Mouse (Mus musculus) B cell, adult 2 months (primary cell): ENCODE results near the gene Entpd2.
"Not testable (repeated sequence)": the region's sequence is repeated elsewhere in the genome, so short reads cannot be mapped to it uniquely, and the experiment has no call there.

Source experiments
- DNase-seq, 2 experiments: peaks; one replicate each; pipeline ENCODE4 v3.0.0; 2022

Gene Entpd2

GRCm38 (mm10) chr2:25394281-25395221 lies 1.1 kb upstream of the Entpd2 start:
- DNase-seq: no peak

GRCm38 (mm10) chr2:25396597-25396983 lies 916 bp downstream of the Entpd2 start:
- DNase-seq: no peak

GRCm38 (mm10) chr2:25397010-25397409 lies 1.3 kb downstream of the Entpd2 start:
- DNase-seq: no peak

GRCm38 (mm10) chr2:25398065-25398464 lies 2.4 kb downstream of the Entpd2 start:
- DNase-seq: no peak

GRCm38 (mm10) chr2:25399051-25399450 lies 3.4 kb downstream of the Entpd2 start, which contains the start of gene Npdc1:
TSS of gene Npdc1 (plus strand) at chr2:25399351.
- no peak for DNase-seq

GRCm38 (mm10) chr2:25400291-25400690 lies 4.6 kb downstream of the Entpd2 start:
- DNase-seq: no peak

- peak in 1 of 2 experiments; percentile 20 for DNase-seq
These were observed 5.1 kb downstream of the Entpd2 start for GRCm38 (mm10) chr2:25400764-25401163.

- peak; percentile 90 to 92 for DNase-seq
These were observed 6.8 kb downstream of the Entpd2 start for GRCm38 (mm10) chr2:25402377-25402971.

- peak in 1 of 2 experiments; percentile 15 for DNase-seq
These were observed 7.4 kb downstream of the Entpd2 start for GRCm38 (mm10) chr2:25402972-25403601.

GRCm38 (mm10) chr2:25403994-25404393 lies 8.3 kb downstream of the Entpd2 start:
- DNase-seq: no peak

- no peak for DNase-seq
These were observed 13.2 kb downstream of the Entpd2 start for GRCm38 (mm10) chr2:25408908-25409307.

GRCm38 (mm10) chr2:25413436-25413835 lies 17.8 kb downstream of the Entpd2 start:
- DNase-seq: not testable (repeated sequence)

- DNase-seq: no peak
These were observed 21.8 kb downstream of the Entpd2 start for GRCm38 (mm10) chr2:25417426-25417825.

GRCm38 (mm10) chr2:25421896-25422295 lies 26.2 kb downstream of the Entpd2 start:
- peak; percentile 65 to 67 for DNase-seq

- DNase-seq: peak in 1 of 2 experiments; percentile 17
These were observed 27.1 kb downstream of the Entpd2 start, which contains the start of gene Fut7 for GRCm38 (mm10) chr2:25422587-25423410. TSS of gene Fut7 (plus strand) at chr2:25423267.

GRCm38 (mm10) chr2:25423626-25424025 lies 28.0 kb downstream of the Entpd2 start:
- no peak for DNase-seq

- DNase-seq: no peak
These were observed 29.8 kb downstream of the Entpd2 start for GRCm38 (mm10) chr2:25425481-25425880.

- peak; percentile 82 to 83 for DNase-seq
These were observed 31.1 kb downstream of the Entpd2 start for GRCm38 (mm10) chr2:25426721-25427191.

GRCm38 (mm10) chr2:25427256-25427655 lies 31.6 kb downstream of the Entpd2 start:
- no peak for DNase-seq

- DNase-seq: peak; percentile 97 to 98
These were observed 33.0 kb downstream of the Entpd2 start, which contains the start of gene Abca2 for GRCm38 (mm10) chr2:25428442-25429236. TSS of gene Abca2 (plus strand) at chr2:25428703.
